33 mouse cellular contexts compared by ENCODE assay signal in genomic region chr10:94619586-94619985, GRCm38 (mm10).
"Had no signal": no experiment of that assay in that cellular context is flagged by ENCODE, and none has a peak within 500 bp of the region (broad histone marks: within the 10 kb centered on the region; RNA-seq: fewer than 3 reads in every experiment).

No protein-coding gene starts in this region.

- H3K9me3 ChIP-seq: heart, embryonic 12.5 days; heart, embryonic 13.5 days; heart, embryonic 15.5 days; hindbrain, embryonic 10.5 days; hindbrain, embryonic 12.5 days; hindbrain, embryonic 13.5 days; hindbrain, embryonic 15.5 days; intestine, embryonic 15.5 days; kidney, embryonic 15.5 days had no signal

- H3K36me3 ChIP-seq: heart, embryonic 12.5 days; heart, embryonic 13.5 days; heart, embryonic 15.5 days; hindbrain, embryonic 10.5 days; hindbrain, embryonic 12.5 days; hindbrain, embryonic 13.5 days; hindbrain, embryonic 15.5 days; intestine, embryonic 15.5 days; kidney, embryonic 15.5 days had no signal

- ATAC-seq: hindbrain, embryonic 16.5 days; hindbrain, postnatal 0 days; inflammation-experienced regulatory T-cells, adult 6 months; intestine, embryonic 15.5 days; intestine, embryonic 16.5 days; intestine, postnatal 0 days had no signal

- H3K27ac ChIP-seq: heart, embryonic 13.5 days; heart, embryonic 15.5 days; hindbrain, embryonic 12.5 days; hindbrain, embryonic 14.5 days; hindbrain, embryonic 15.5 days; hindbrain, postnatal 0 days; intestine, embryonic 15.5 days; kidney, embryonic 15.5 days; kidney, postnatal 0 days; layer of hippocampus, adult 2 months; left cerebral cortex, adult 2 months had no signal

- H3K9ac ChIP-seq: heart, embryonic 12.5 days; heart, embryonic 13.5 days; heart, embryonic 15.5 days; hindbrain, embryonic 12.5 days; hindbrain, embryonic 13.5 days; hindbrain, embryonic 14.5 days; hindbrain, embryonic 15.5 days; intestine, embryonic 15.5 days; kidney, embryonic 15.5 days had no signal

- DNase-seq: heart, postnatal 10 days; heart, postnatal 4 days; kidney, adult 11 months; kidney, adult 18-20 months; kidney, adult 2 months; kidney, adult 8-10 months; kidney, adult 9 months; kidney, postnatal 10 days; kidney, postnatal 14 days; kidney, postnatal 25 days; kidney, postnatal 36 days; kidney, postnatal 4 days; layer of hippocampus, adult 9-11 months; layer of hippocampus, postnatal 36 days had no signal

- H3K4me2 ChIP-seq: heart, embryonic 11.5 days; heart, embryonic 12.5 days; heart, embryonic 13.5 days; heart, embryonic 15.5 days; hindbrain, embryonic 12.5 days; hindbrain, embryonic 13.5 days; hindbrain, embryonic 14.5 days; hindbrain, embryonic 15.5 days; intestine, embryonic 15.5 days; kidney, embryonic 15.5 days had no signal

- H3K4me3 ChIP-seq: heart, embryonic 12.5 days; heart, embryonic 13.5 days; heart, embryonic 15.5 days; hindbrain, embryonic 10.5 days; hindbrain, embryonic 12.5 days; hindbrain, embryonic 13.5 days; hindbrain, embryonic 15.5 days; intestine, embryonic 15.5 days; kidney, embryonic 15.5 days; layer of hippocampus, adult 2 months; left cerebral cortex, adult 2 months had no signal

- H3K27me3 ChIP-seq: hindbrain, embryonic 15.5 days had no signal

- H3K4me1 ChIP-seq: intestine, embryonic 15.5 days had no signal
